Mouse (Mus musculus) spleen, postnatal 14 days (tissue): ENCODE data around the gene Cyp3a41b.
"Not testable (repeated sequence)": the region's sequence is repeated elsewhere in the genome, so short reads cannot be mapped to it uniquely, and the experiment has no call there.

Experiments used
- DNase-seq, 2 experiments: peaks; one replicate each; pipeline ENCODE4 v3.0.0; 2021 to 2022; ENCODE audit warnings: low spot score in 2 of 2

Gene Cyp3a41b

GRCm38 (mm10) chr5:145584630-145585029 is at the start of gene Cyp3a41b:
Gene Cyp3a41b (minus strand): TSS chr5:145584730.
- not testable (repeated sequence) for DNase-seq

GRCm38 (mm10) chr5:145632286-145632685 is 47.8 kb upstream of the Cyp3a41b start:
- DNase-seq: not testable (repeated sequence)

GRCm38 (mm10) chr5:145604891-145605290 is 20.4 kb upstream of the Cyp3a41b start:
- DNase-seq: not testable (repeated sequence)

DNA sequence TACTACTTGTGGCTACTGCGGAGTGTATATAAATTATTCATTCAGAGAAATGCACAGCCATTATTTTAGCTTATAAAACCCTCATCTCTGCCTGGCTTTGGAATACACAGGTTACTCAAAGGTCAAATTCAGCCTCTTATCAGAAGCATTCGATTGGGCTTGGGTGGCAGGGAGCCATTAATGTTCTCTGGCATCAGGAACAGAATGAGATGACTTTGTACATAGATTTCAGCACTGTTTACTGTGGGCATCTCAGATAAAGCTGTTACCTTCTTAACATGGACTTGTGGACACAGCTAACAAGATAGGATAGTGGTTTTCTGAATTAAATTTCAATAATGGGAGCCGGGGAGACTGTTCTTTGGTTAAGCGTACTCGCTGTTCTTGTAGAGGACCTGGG is 13.3 kb upstream of the Cyp3a41b start:
- not testable (repeated sequence) for DNase-seq

GRCm38 (mm10) chr5:145577321-145577720 is 7.2 kb downstream of the Cyp3a41b start:
- DNase-seq: not testable (repeated sequence)

- DNase-seq: not testable (repeated sequence)
These were observed 8.9 kb downstream of the Cyp3a41b start for GRCm38 (mm10) chr5:145575660-145576059.

- not testable (repeated sequence) for DNase-seq
These were observed 12.6 kb downstream of the Cyp3a41b start for GRCm38 (mm10) chr5:145571922-145572321.
